Mouse (Mus musculus): ENCODE data around the gene Gm21425. TPM values are rescaled to one million over a fixed set of nuclear protein-coding genes. Genes with fewer than 3 reads are reported as not detected.
"Not testable (repeated sequence)": the region's sequence is repeated elsewhere in the genome, so short reads cannot be mapped to it uniquely, and the experiment has no call there.

The Gm21425 gene
- polyA plus RNA-seq (2015; fragmentation: Nextera tagmentation; extraction: Ambion mirVana) = not detected in 2 replicates

DNA sequence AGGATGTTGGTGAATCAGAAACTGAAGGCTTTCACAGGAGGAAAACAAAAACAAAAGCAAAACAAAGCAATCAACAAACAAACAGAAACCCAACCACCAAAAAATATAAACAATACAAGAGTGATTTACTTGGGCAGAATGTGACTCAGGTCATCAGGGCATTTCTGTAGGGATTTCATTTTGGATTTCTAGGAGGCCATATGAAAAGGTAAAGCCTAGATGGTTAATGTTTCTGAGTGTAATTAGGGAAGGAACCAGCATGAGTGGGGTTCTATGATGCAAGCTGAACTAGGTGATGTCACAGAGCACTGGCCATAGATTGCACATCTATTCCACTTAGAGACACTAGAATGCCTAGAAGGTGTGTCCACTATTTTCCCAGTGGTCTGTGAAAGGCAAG lies at the start of gene Gm21425:
Gene Gm21425, plus strand, starts transcription at position 301 of the 400 bp plus-strand sequence.
- H3K27me3 ChIP-seq; DNase-seq; H3K36me3 ChIP-seq; H3K27ac ChIP-seq; H3K4me1 ChIP-seq (replicated peaks); H3K9me3 ChIP-seq (replicated peaks); H3K9ac ChIP-seq; H3K4me3 ChIP-seq (replicated peaks); ATAC-seq (ENCODE audit: low read depth); H3K4me2 ChIP-seq: not testable (repeated sequence)

GRCm38 (mm10) chrY:13133392-13133791 lies 28.4 kb upstream of the Gm21425 start, which contains the start of gene Gm21891:
Gene Gm21891 (minus strand): TSS chrY:13133492.
- ATAC-seq (ENCODE audit: low read depth); H3K4me2 ChIP-seq; H3K9me3 ChIP-seq (replicated peaks); DNase-seq; H3K27ac ChIP-seq; H3K4me1 ChIP-seq (replicated peaks); H3K4me3 ChIP-seq (replicated peaks); H3K36me3 ChIP-seq; H3K9ac ChIP-seq; H3K27me3 ChIP-seq: not testable (repeated sequence)
- no CpG with 5 or more reads among the region's 3 CpGs for WGBS (ENCODE audit: insufficient replicate concordance)

Other genes starting within 250 kb of the Gm21425 start
- not detected in 2 replicates for gene Gm20807, start 119.1 kb upstream of the Gm21425 start, polyA plus RNA-seq (2015; fragmentation: Nextera tagmentation; extraction: Ambion mirVana)
- gene Gm21891, start 28.5 kb upstream of the Gm21425 start, polyA plus RNA-seq (2015; fragmentation: Nextera tagmentation; extraction: Ambion mirVana) = not detected in 2 replicates
- gene Gm21828, start 62.0 kb downstream of the Gm21425 start, polyA plus RNA-seq (2015; fragmentation: Nextera tagmentation; extraction: Ambion mirVana) = not detected in 2 replicates
- not detected in 2 replicates for gene Gm21440, start 90.4 kb downstream of the Gm21425 start, polyA plus RNA-seq (2015; fragmentation: Nextera tagmentation; extraction: Ambion mirVana)
- not detected in 2 replicates for gene Gm21454, start 90.5 kb downstream of the Gm21425 start, polyA plus RNA-seq (2015; fragmentation: Nextera tagmentation; extraction: Ambion mirVana)
- not detected in 2 replicates for gene Gm21725, start 187.1 kb downstream of the Gm21425 start, polyA plus RNA-seq (2015; fragmentation: Nextera tagmentation; extraction: Ambion mirVana)

All from liver, embryonic 13.5 days (tissue).